Mouse (Mus musculus): ENCODE measurements around the gene Dcst2. TPM values are rescaled to one million over a fixed set of nuclear protein-coding genes. Genes with fewer than 3 reads are reported as not detected.

The Dcst2 gene
- total RNA-seq, 1 experiment: not detected

GRCm38 (mm10) chr3:89341794-89342193 is 20.0 kb upstream of the Dcst2 start:
- Histone ChIP-seq H3K27ac (ENCODE audit: insufficient read depth, low read depth, low read length, poor library complexity, severe bottlenecking) (no peak overlapping the region), H3K4me1 (ENCODE audit: control insufficient read depth in 2 of 2, insufficient read depth in 2 of 2, low read length in 2 of 2, poor library complexity in 1 of 2) (peaks cover 3 to 12% of the 10 kb centered on the region in 2 experiments; a peak in 3 of 4 replicates), H3K36me3 (ENCODE audit: control insufficient read depth, insufficient read depth, low read length, poor library complexity, severe bottlenecking) (peaks cover 21% of the 10 kb centered on the region), H3K9me3 (ENCODE audit: control insufficient read depth, insufficient read depth, low read depth, low read length) (no peaks in the 10 kb centered on the region), H3K9ac (ENCODE audit: insufficient read depth, low read depth, low read length, poor library complexity, severe bottlenecking) (no peak overlapping the region), H3K4me3 (ENCODE audit: insufficient read depth in 1 of 2, low read depth in 1 of 2, low read length in 2 of 2, poor library complexity in 1 of 2, severe bottlenecking in 1 of 2) (no peak overlapping the region)
- in situ Hi-C loops (cut with MboI; ENCODE audit: low sequenced_read_pairs in 2 of 2, unreplicated experiment in 2 of 2): no loop called here
- no peak for DNase-seq (ENCODE audit: low read depth, low spot score)
- TF ChIP-seq ZC3H11A (IDR thresholded peaks at IDR 0.05; ENCODE audit: borderline replicate concordance, low read depth, low read length) (no peak), MAFK (IDR thresholded peaks at IDR 0.05; ENCODE audit: insufficient read depth, low read depth, low read length) (no peak), CHD2 (IDR thresholded peaks at IDR 0.05; ENCODE audit: low read depth, low read length) (no peak), HCFC1 (IDR thresholded peaks at IDR 0.05; ENCODE audit: borderline replicate concordance, insufficient read depth, low read length) (no peak), ZNF384 (IDR thresholded peaks at IDR 0.05; ENCODE audit: low read depth, low read length) (no peak)

GRCm38 (mm10) chr3:89343279-89343678 is 18.5 kb upstream of the Dcst2 start:
- Histone ChIP-seq H3K4me1 (ENCODE audit: control insufficient read depth in 2 of 2, insufficient read depth in 2 of 2, low read length in 2 of 2, poor library complexity in 1 of 2) (peaks cover 2 to 12% of the 10 kb centered on the region in 2 experiments; a peak in 3 of 4 replicates), H3K36me3 (ENCODE audit: control insufficient read depth, insufficient read depth, low read length, poor library complexity, severe bottlenecking) (peaks cover 21% of the 10 kb centered on the region), H3K9ac (ENCODE audit: insufficient read depth, low read depth, low read length, poor library complexity, severe bottlenecking) (no peak overlapping the region), H3K27ac (ENCODE audit: insufficient read depth, low read depth, low read length, poor library complexity, severe bottlenecking) (no peak overlapping the region), H3K9me3 (ENCODE audit: control insufficient read depth, insufficient read depth, low read depth, low read length) (no peaks in the 10 kb centered on the region), H3K4me3 (ENCODE audit: insufficient read depth in 1 of 2, low read depth in 1 of 2, low read length in 2 of 2, poor library complexity in 1 of 2, severe bottlenecking in 1 of 2) (no peak overlapping the region)
- in situ Hi-C loops (cut with MboI; ENCODE audit: low sequenced_read_pairs in 2 of 2, unreplicated experiment in 2 of 2): no loop called here
- TF ChIP-seq MAFK (IDR thresholded peaks at IDR 0.05; ENCODE audit: insufficient read depth, low read depth, low read length) (no peak), ZC3H11A (IDR thresholded peaks at IDR 0.05; ENCODE audit: borderline replicate concordance, low read depth, low read length) (no peak), ZNF384 (IDR thresholded peaks at IDR 0.05; ENCODE audit: low read depth, low read length) (no peak), CHD2 (IDR thresholded peaks at IDR 0.05; ENCODE audit: low read depth, low read length) (no peak), HCFC1 (IDR thresholded peaks at IDR 0.05; ENCODE audit: borderline replicate concordance, insufficient read depth, low read length) (no peak)
- no peak for DNase-seq (ENCODE audit: low read depth, low spot score)

- no peak for DNase-seq (ENCODE audit: low read depth, low spot score)
- Histone ChIP-seq H3K4me3 (ENCODE audit: insufficient read depth in 1 of 2, low read depth in 1 of 2, low read length in 2 of 2, poor library complexity in 1 of 2, severe bottlenecking in 1 of 2) (no peak overlapping the region), H3K27ac (ENCODE audit: insufficient read depth, low read depth, low read length, poor library complexity, severe bottlenecking) (no peak overlapping the region), H3K9me3 (ENCODE audit: control insufficient read depth, insufficient read depth, low read depth, low read length) (no peaks in the 10 kb centered on the region), H3K9ac (ENCODE audit: insufficient read depth, low read depth, low read length, poor library complexity, severe bottlenecking) (no peak overlapping the region), H3K4me1 (ENCODE audit: control insufficient read depth in 2 of 2, insufficient read depth in 2 of 2, low read length in 2 of 2, poor library complexity in 1 of 2) (peaks cover 4% of the 10 kb centered on the region in 2 experiments; a peak in 1 of 4 replicates), H3K36me3 (ENCODE audit: control insufficient read depth, insufficient read depth, low read length, poor library complexity, severe bottlenecking) (peaks cover 19% of the 10 kb centered on the region)
- no peak for TF ChIP-seq MAFK (IDR thresholded peaks at IDR 0.05; ENCODE audit: insufficient read depth, low read depth, low read length)
- TF ChIP-seq ZC3H11A (IDR thresholded peaks at IDR 0.05; ENCODE audit: borderline replicate concordance, low read depth, low read length): no peak
- TF ChIP-seq ZNF384 (IDR thresholded peaks at IDR 0.05; ENCODE audit: low read depth, low read length): no peak
- TF ChIP-seq HCFC1 (IDR thresholded peaks at IDR 0.05; ENCODE audit: borderline replicate concordance, insufficient read depth, low read length): no peak
- TF ChIP-seq CHD2 (IDR thresholded peaks at IDR 0.05; ENCODE audit: low read depth, low read length): no peak
- in situ Hi-C loops (cut with MboI; ENCODE audit: low sequenced_read_pairs in 2 of 2, unreplicated experiment in 2 of 2): no loop called here
Measured at GRCm38 (mm10) chr3:89346815-89347540, 14.8 kb upstream of the Dcst2 start.

GRCm38 (mm10) chr3:89347916-89348315 is 13.9 kb upstream of the Dcst2 start:
- TF ChIP-seq HCFC1 (IDR thresholded peaks at IDR 0.05; ENCODE audit: borderline replicate concordance, insufficient read depth, low read length): no peak
- TF ChIP-seq ZNF384 (IDR thresholded peaks at IDR 0.05; ENCODE audit: low read depth, low read length): no peak
- no peak for TF ChIP-seq ZC3H11A (IDR thresholded peaks at IDR 0.05; ENCODE audit: borderline replicate concordance, low read depth, low read length)
- in situ Hi-C loops (cut with MboI; ENCODE audit: low sequenced_read_pairs in 2 of 2, unreplicated experiment in 2 of 2): no loop called here
- no peak overlapping the region for H3K27ac ChIP-seq (ENCODE audit: insufficient read depth, low read depth, low read length, poor library complexity, severe bottlenecking)

More at GRCm38 (mm10) chr3:89347916-89348315, 13.9 kb upstream of the Dcst2 start:
- Histone ChIP-seq H3K36me3 (ENCODE audit: control insufficient read depth, insufficient read depth, low read length, poor library complexity, severe bottlenecking) (peaks cover 18% of the 10 kb centered on the region), H3K9ac (ENCODE audit: insufficient read depth, low read depth, low read length, poor library complexity, severe bottlenecking) (no peak overlapping the region), H3K4me3 (ENCODE audit: insufficient read depth in 1 of 2, low read depth in 1 of 2, low read length in 2 of 2, poor library complexity in 1 of 2, severe bottlenecking in 1 of 2) (no peak overlapping the region), H3K9me3 (ENCODE audit: control insufficient read depth, insufficient read depth, low read depth, low read length) (no peaks in the 10 kb centered on the region), H3K4me1 (ENCODE audit: control insufficient read depth in 2 of 2, insufficient read depth in 2 of 2, low read length in 2 of 2, poor library complexity in 1 of 2) (peaks cover 4% of the 10 kb centered on the region in 2 experiments; a peak in 1 of 4 replicates)
- DNase-seq (ENCODE audit: low read depth, low spot score): no peak

All from ES-E14 (cell line).